Mouse (Mus musculus) liver, adult 2 months (tissue): ENCODE data around the gene Fgfr2. TPM values are rescaled to one million over a fixed set of nuclear protein-coding genes. Genes with fewer than 3 reads are reported as not detected.

Source experiments
- DNase-seq: peaks from one replicate; pipeline ENCODE4 v3.0.0-alpha.2; 2011; ENCODE audit warnings: low read depth, low spot score; ENCODE audit errors: extremely low read depth
- H3K27ac ChIP-seq: fragments of 200-500 bp; replicated peaks from 2 replicates; pipeline ENCODE4 v1.5.1; 2012; ENCODE audit warnings: low read depth, mild to moderate bottlenecking, control low read depth, inconsistent platforms, low read length; ENCODE audit not compliant: insufficient read depth
- H3K27me3 ChIP-seq: fragments of 200-500 bp; 2 replicates; pipeline ENCODE4 v1.6.1; 2012; ENCODE audit warnings: mild to moderate bottlenecking, moderate library complexity, low read length, inconsistent platforms; ENCODE audit not compliant: control insufficient read depth, insufficient read depth
- H3K36me3 ChIP-seq: fragments of 200-500 bp; 2 replicates; pipeline ENCODE4 v1.6.1; 2012; ENCODE audit warnings: low read length, inconsistent platforms; ENCODE audit not compliant: control insufficient read depth, insufficient read depth
- H3K4me1 ChIP-seq: fragments of 200-500 bp; 2 replicates; pipeline ENCODE4 v1.6.1; 2011; ENCODE audit warnings: low read length; ENCODE audit not compliant: control insufficient read depth, insufficient read depth
- H3K4me3 ChIP-seq: fragments of 200-500 bp; 2 replicates; pipeline ENCODE4 v1.5.1; 2011; ENCODE audit warnings: low read depth, mild to moderate bottlenecking, control low read depth, low read length, moderate library complexity; ENCODE audit not compliant: insufficient read depth
- H3K79me2 ChIP-seq: fragments of 200-500 bp; 2 replicates; pipeline ENCODE4 v1.6.1; 2012; ENCODE audit warnings: inconsistent platforms, mild to moderate bottlenecking, low read length, moderate library complexity; ENCODE audit not compliant: control insufficient read depth, insufficient read depth
- H3K9ac ChIP-seq: fragments of 200-500 bp; 2 replicates; pipeline ENCODE4 v1.6.1; 2012; ENCODE audit warnings: low read depth, mild to moderate bottlenecking, control low read depth, inconsistent platforms, low read length
- CTCF ChIP-seq: fragments of 200-500 bp; IDR thresholded peaks from 2 replicates; pipeline ENCODE4 v1.5.1; 2011; ENCODE audit warnings: low read depth, low read length, control low read depth
- POLR2A ChIP-seq: fragments of 200-500 bp; IDR thresholded peaks from 2 replicates; pipeline ENCODE4 v1.6.1; 2011; ENCODE audit warnings: low read length, control low read depth; ENCODE audit not compliant: insufficient read depth; ENCODE audit errors: extremely low read depth
- WGBS: fragments of 180-500 bp; shearing (Covaris S2); methylation state at CpG from one replicate; pipeline ENCODE4 v1.1.7; 2018; 5-methylcytosine and 5-hydroxymethylcytosine counted together
- polyA plus RNA-seq: library from polyadenylated mRNA; depleted of rRNA; stranded (reverse); fragments of >200 nt; gene quantifications from 2 replicates; pipeline ENCODE4 v1.2.3, GENCODE M21; 2012
- total RNA-seq: library from RNA; depleted of rRNA; stranded (reverse); fragments of >200 nt; gene quantifications from 2 replicates; pipeline ENCODE4 v1.2.3, GENCODE M21; 2014

The Fgfr2 gene
- total and polyA plus RNA-seq, 2 experiments = 16.7 to 35.2 TPM

GRCm38 (mm10) chr7:132347273-132348045 is 775.7 kb downstream of the Fgfr2 start:
- Histone ChIP-seq H3K27ac (peak overlapping the region; percentile 50; the same call in 1 of the 2 replicates), H3K4me1 (no peaks in the 10 kb centered on the region), H3K79me2 (no peaks in the 10 kb centered on the region), H3K9ac (no peak overlapping the region), H3K27me3 (no peaks in the 10 kb centered on the region), H3K36me3 (no peaks in the 10 kb centered on the region), H3K4me3 (no peak overlapping the region)
- no peak for DNase-seq
- TF ChIP-seq POLR2A (no peak), CTCF (no peak)
- 65% methylated on average over 9 of the region's 9 CpGs for WGBS

GRCm38 (mm10) chr7:132345526-132346070 is 777.6 kb downstream of the Fgfr2 start:
- no peak overlapping the region for H3K9ac ChIP-seq
- 80% methylated on average over 5 of the region's 5 CpGs for WGBS
- no peaks in the 10 kb centered on the region for H3K4me1 ChIP-seq
- no peak overlapping the region for H3K4me3 ChIP-seq
- no peak overlapping the region for H3K27ac ChIP-seq
- no peaks in the 10 kb centered on the region for H3K36me3 ChIP-seq
- H3K27me3 ChIP-seq = no peaks in the 10 kb centered on the region
- TF ChIP-seq CTCF (no peak), POLR2A (no peak)
- DNase-seq = no peak
- no peaks in the 10 kb centered on the region for H3K79me2 ChIP-seq

GRCm38 (mm10) chr7:132344606-132345005 is 778.5 kb downstream of the Fgfr2 start:
- H3K79me2 ChIP-seq = no peaks in the 10 kb centered on the region
- H3K4me3 ChIP-seq = no peak overlapping the region
- TF ChIP-seq POLR2A (no peak), CTCF (no peak)
- H3K9ac ChIP-seq = no peak overlapping the region
- H3K27ac ChIP-seq = no peak overlapping the region
- no peaks in the 10 kb centered on the region for H3K27me3 ChIP-seq
- DNase-seq = no peak
- no peaks in the 10 kb centered on the region for H3K36me3 ChIP-seq
- WGBS = 45% methylated on average over 4 of the region's 4 CpGs
- H3K4me1 ChIP-seq = no peaks in the 10 kb centered on the region

GRCm38 (mm10) chr7:132343900-132344299 is 779.2 kb downstream of the Fgfr2 start:
- H3K79me2 ChIP-seq = no peaks in the 10 kb centered on the region
- H3K4me3 ChIP-seq = no peak overlapping the region
- H3K9ac ChIP-seq = no peak overlapping the region
- no peaks in the 10 kb centered on the region for H3K27me3 ChIP-seq
- DNase-seq = no peak
- H3K36me3 ChIP-seq = no peaks in the 10 kb centered on the region
- no peaks in the 10 kb centered on the region for H3K4me1 ChIP-seq
- 94% methylated on average over 2 of the region's 2 CpGs for WGBS
- H3K27ac ChIP-seq = no peak overlapping the region
- TF ChIP-seq POLR2A = no peak
- no peak for TF ChIP-seq CTCF

GRCm38 (mm10) chr7:132343146-132343545 is 780.0 kb downstream of the Fgfr2 start:
- WGBS = 84% methylated on average over 2 of the region's 2 CpGs
- H3K36me3 ChIP-seq = no peaks in the 10 kb centered on the region
- no peak overlapping the region for H3K27ac ChIP-seq
- H3K4me1 ChIP-seq = no peaks in the 10 kb centered on the region
- no peak for DNase-seq
- no peaks in the 10 kb centered on the region for H3K27me3 ChIP-seq
- TF ChIP-seq POLR2A = no peak
- no peak for TF ChIP-seq CTCF
- H3K4me3 ChIP-seq = no peak overlapping the region
- H3K9ac ChIP-seq = no peak overlapping the region
- no peaks in the 10 kb centered on the region for H3K79me2 ChIP-seq

- DNase-seq = peak; percentile 18
- H3K36me3 ChIP-seq = no peaks in the 10 kb centered on the region
- WGBS = 62% methylated on average over 14 of the region's 14 CpGs
- H3K27ac ChIP-seq = peak overlapping the region; percentile 74
- H3K4me3 ChIP-seq = no peak overlapping the region
- no peaks in the 10 kb centered on the region for H3K4me1 ChIP-seq
- H3K9ac ChIP-seq = no peak overlapping the region
- no peaks in the 10 kb centered on the region for H3K79me2 ChIP-seq
- TF ChIP-seq CTCF (no peak), POLR2A (no peak)
- H3K27me3 ChIP-seq = no peaks in the 10 kb centered on the region
Observed at GRCm38 (mm10) chr7:132339041-132339839, 783.9 kb downstream of the Fgfr2 start.
